Mouse (Mus musculus): Measurements from ENCODE around the gene Krt84. TPM values are rescaled to one million over a fixed set of nuclear protein-coding genes. Genes with fewer than 3 reads are reported as not detected.

Krt84 gene
- polyA plus RNA-seq, 1 experiment, result not detected

- H3K4me3 ChIP-seq (ENCODE audit: insufficient read depth, poor library complexity, severe bottlenecking), result no peak overlapping the region
- no peak overlapping the region for H3ac ChIP-seq (ENCODE audit: control insufficient read depth, insufficient read length, low read depth)
- peaks cover 26% of the 10 kb centered on the region for H3K27me3 ChIP-seq (ENCODE audit: control insufficient read depth, insufficient read depth, insufficient read length)
- no peaks in the 10 kb centered on the region for H3K79me3 ChIP-seq (ENCODE audit: low read depth)
- no peaks in the 10 kb centered on the region for H3K36me3 ChIP-seq (ENCODE audit: control insufficient read depth, insufficient read depth)
- H3K79me2 ChIP-seq (ENCODE audit: control insufficient read depth, insufficient read depth), result no peaks in the 10 kb centered on the region
- TF ChIP-seq USF1 (IDR thresholded peaks at IDR 0.05; ENCODE audit: low read depth) (no peak), MYOG (IDR thresholded peaks at IDR 0.05; ENCODE audit: control insufficient read depth, extremely low read depth, insufficient read length) (no peak), MYOD1 (IDR thresholded peaks at IDR 0.05; ENCODE audit: control insufficient read depth, insufficient read length, low read depth) (no peak), MAX (IDR thresholded peaks at IDR 0.05) (no peak), CEBPB (IDR thresholded peaks at IDR 0.05; ENCODE audit: low read depth) (no peak), FOSL1 (IDR thresholded peaks at IDR 0.05; ENCODE audit: insufficient read depth, low read length, poor library complexity, severe bottlenecking) (no peak), CTCF (IDR thresholded peaks at IDR 0.05; ENCODE audit: control insufficient read depth, insufficient read depth, insufficient read length) (no peak)
Measured at GRCm38 (mm10) chr15:101542543-101542942, 9.9 kb upstream of the Krt84 start.

DNA sequence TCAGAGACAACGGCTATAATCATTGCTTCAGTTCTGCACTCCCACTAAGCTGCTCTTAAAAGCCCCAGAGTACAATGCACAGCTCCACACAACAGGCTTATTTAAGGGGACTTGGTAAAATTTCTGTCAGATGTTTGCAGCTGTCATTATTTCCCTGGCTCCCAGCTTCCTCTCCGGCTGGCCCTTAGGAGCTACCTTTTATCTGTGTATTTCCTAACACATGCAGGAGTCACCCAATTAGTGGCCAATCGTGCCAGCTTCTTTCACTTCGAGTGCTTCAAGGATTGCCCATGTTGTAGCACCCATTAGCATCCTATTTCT, 5.9 kb upstream of the Krt84 start:
- H3ac ChIP-seq (ENCODE audit: control insufficient read depth, insufficient read length, low read depth), result no peak overlapping the region
- H3K79me3 ChIP-seq (ENCODE audit: low read depth), result no peaks in the 10 kb centered on the region
- no peaks in the 10 kb centered on the region for H3K79me2 ChIP-seq (ENCODE audit: control insufficient read depth, insufficient read depth)
- H3K36me3 ChIP-seq (ENCODE audit: control insufficient read depth, insufficient read depth), result no peaks in the 10 kb centered on the region
- H3K27me3 ChIP-seq (ENCODE audit: control insufficient read depth, insufficient read depth, insufficient read length), result peaks cover 24% of the 10 kb centered on the region
- TF ChIP-seq CTCF (IDR thresholded peaks at IDR 0.05; ENCODE audit: control insufficient read depth, insufficient read depth, insufficient read length) (no peak), MYOG (IDR thresholded peaks at IDR 0.05; ENCODE audit: control insufficient read depth, extremely low read depth, insufficient read length) (no peak), FOSL1 (IDR thresholded peaks at IDR 0.05; ENCODE audit: insufficient read depth, low read length, poor library complexity, severe bottlenecking) (no peak), USF1 (IDR thresholded peaks at IDR 0.05; ENCODE audit: low read depth) (no peak), MAX (IDR thresholded peaks at IDR 0.05) (no peak), CEBPB (IDR thresholded peaks at IDR 0.05; ENCODE audit: low read depth) (no peak), MYOD1 (IDR thresholded peaks at IDR 0.05; ENCODE audit: control insufficient read depth, insufficient read length, low read depth) (no peak)
- no peak overlapping the region for H3K4me3 ChIP-seq (ENCODE audit: insufficient read depth, poor library complexity, severe bottlenecking)

GRCm38 (mm10) chr15:101537864-101538579, 5.4 kb upstream of the Krt84 start:
- TF ChIP-seq MAX (IDR thresholded peaks at IDR 0.05) (no peak), USF1 (IDR thresholded peaks at IDR 0.05; ENCODE audit: low read depth) (no peak), FOSL1 (IDR thresholded peaks at IDR 0.05; ENCODE audit: insufficient read depth, low read length, poor library complexity, severe bottlenecking) (no peak), CTCF (IDR thresholded peaks at IDR 0.05; ENCODE audit: control insufficient read depth, insufficient read depth, insufficient read length) (no peak), MYOD1 (IDR thresholded peaks at IDR 0.05; ENCODE audit: control insufficient read depth, insufficient read length, low read depth) (no peak), MYOG (IDR thresholded peaks at IDR 0.05; ENCODE audit: control insufficient read depth, extremely low read depth, insufficient read length) (no peak), CEBPB (IDR thresholded peaks at IDR 0.05; ENCODE audit: low read depth) (no peak)
- Histone ChIP-seq H3K27me3 (ENCODE audit: control insufficient read depth, insufficient read depth, insufficient read length) (peaks cover 29% of the 10 kb centered on the region), H3K79me3 (ENCODE audit: low read depth) (no peaks in the 10 kb centered on the region), H3ac (ENCODE audit: control insufficient read depth, insufficient read length, low read depth) (no peak overlapping the region), H3K79me2 (ENCODE audit: control insufficient read depth, insufficient read depth) (no peaks in the 10 kb centered on the region), H3K36me3 (ENCODE audit: control insufficient read depth, insufficient read depth) (no peaks in the 10 kb centered on the region), H3K4me3 (ENCODE audit: insufficient read depth, poor library complexity, severe bottlenecking) (no peak overlapping the region)

DNA sequence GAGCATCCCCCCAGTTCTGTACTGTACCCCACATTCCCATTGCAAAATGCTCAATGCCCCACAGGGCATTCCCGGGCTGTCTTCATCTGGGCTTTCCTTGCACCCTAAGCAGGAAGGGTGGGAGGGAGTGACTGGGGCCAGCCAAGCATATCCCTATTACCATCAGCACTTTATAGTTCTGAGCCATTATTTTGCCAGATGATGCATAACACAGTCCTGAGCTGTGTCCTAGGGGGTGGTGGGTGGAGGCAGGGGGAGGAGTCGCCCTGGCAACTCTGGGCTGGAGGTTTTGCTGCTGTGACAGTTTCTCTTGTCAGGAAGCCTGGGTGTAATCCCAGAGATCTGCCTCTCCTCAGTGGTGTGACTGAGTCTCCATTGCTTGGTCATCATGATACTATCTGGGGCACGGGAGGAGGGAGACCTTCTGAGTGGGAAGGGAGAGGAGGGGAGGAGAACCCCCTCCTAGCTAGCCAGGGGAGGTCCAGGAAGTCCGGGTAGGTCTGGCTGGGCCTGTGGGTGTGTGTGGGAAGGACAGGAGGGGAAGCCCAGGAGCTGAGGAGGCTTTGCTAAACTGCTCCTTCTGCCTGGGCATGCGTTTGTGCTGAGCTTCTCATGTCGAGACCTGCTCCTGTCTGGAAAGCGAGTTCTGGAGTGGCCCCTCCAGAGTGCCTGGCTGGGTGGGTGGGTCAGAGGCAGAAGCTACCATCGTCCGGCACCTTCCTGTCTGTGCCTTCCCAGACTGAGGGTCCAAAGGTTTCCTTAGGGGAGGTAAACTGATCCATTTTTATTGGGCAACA, 3.6 kb upstream of the Krt84 start:
- TF ChIP-seq MYOG (IDR thresholded peaks at IDR 0.05; ENCODE audit: control insufficient read depth, extremely low read depth, insufficient read length) (no peak), FOSL1 (IDR thresholded peaks at IDR 0.05; ENCODE audit: insufficient read depth, low read length, poor library complexity, severe bottlenecking) (no peak), MYOD1 (IDR thresholded peaks at IDR 0.05; ENCODE audit: control insufficient read depth, insufficient read length, low read depth) (no peak)
- Histone ChIP-seq H3ac (ENCODE audit: control insufficient read depth, insufficient read length, low read depth) (no peak overlapping the region), H3K79me3 (ENCODE audit: low read depth) (no peaks in the 10 kb centered on the region), H3K27me3 (ENCODE audit: control insufficient read depth, insufficient read depth, insufficient read length) (peaks cover 40% of the 10 kb centered on the region), H3K36me3 (ENCODE audit: control insufficient read depth, insufficient read depth) (no peaks in the 10 kb centered on the region), H3K4me3 (ENCODE audit: insufficient read depth, poor library complexity, severe bottlenecking) (no peak overlapping the region), H3K79me2 (ENCODE audit: control insufficient read depth, insufficient read depth) (no peaks in the 10 kb centered on the region)

- H3K79me3 ChIP-seq (ENCODE audit: low read depth), result no peaks in the 10 kb centered on the region
- H3K36me3 ChIP-seq (ENCODE audit: control insufficient read depth, insufficient read depth), result no peaks in the 10 kb centered on the region
- TF ChIP-seq CTCF (IDR thresholded peaks at IDR 0.05; ENCODE audit: control insufficient read depth, insufficient read depth, insufficient read length), result no peak
- no peak for TF ChIP-seq FOSL1 (IDR thresholded peaks at IDR 0.05; ENCODE audit: insufficient read depth, low read length, poor library complexity, severe bottlenecking)
- no peak for TF ChIP-seq MAX (IDR thresholded peaks at IDR 0.05)
- TF ChIP-seq MYOD1 (IDR thresholded peaks at IDR 0.05; ENCODE audit: control insufficient read depth, insufficient read length, low read depth), result no peak
- TF ChIP-seq CEBPB (IDR thresholded peaks at IDR 0.05; ENCODE audit: low read depth), result no peak
- TF ChIP-seq USF1 (IDR thresholded peaks at IDR 0.05; ENCODE audit: low read depth), result no peak
- no peak for TF ChIP-seq MYOG (IDR thresholded peaks at IDR 0.05; ENCODE audit: control insufficient read depth, extremely low read depth, insufficient read length)
- no peak overlapping the region for H3ac ChIP-seq (ENCODE audit: control insufficient read depth, insufficient read length, low read depth)
- no peak overlapping the region for H3K4me3 ChIP-seq (ENCODE audit: insufficient read depth, poor library complexity, severe bottlenecking)
- H3K79me2 ChIP-seq (ENCODE audit: control insufficient read depth, insufficient read depth), result no peaks in the 10 kb centered on the region
- peaks cover 40% of the 10 kb centered on the region for H3K27me3 ChIP-seq (ENCODE audit: control insufficient read depth, insufficient read depth, insufficient read length)
Measured at GRCm38 (mm10) chr15:101522556-101523232, 9.9 kb downstream of the Krt84 start.

All from C2C12 (cell line).